Mouse (Mus musculus) midbrain, embryonic 14.5 days (tissue): ENCODE results near the gene Fbxo33. TPM values are rescaled to one million over a fixed set of nuclear protein-coding genes. Genes with fewer than 3 reads are reported as not detected.

Source experiments
- ATAC-seq: fragments of 200-750 bp; cut with Nextera tagmentation; 2 replicates; pipeline ENCODE4 v1.8.0; 2017; ENCODE audit warnings: moderate number of reproducible peaks, moderate library complexity; ENCODE audit not compliant: low FRiP score, low TSS enrichment
- DNase-seq: peaks from one replicate; pipeline ENCODE4 v3.0.0-alpha.2; 2015
- H3K27ac ChIP-seq: fragments of 300-500 bp; sonication (generic); replicated peaks from 2 replicates; pipeline ENCODE4 v1.5.1; 2014; ENCODE audit warnings: mild to moderate bottlenecking, low read depth, low read length, moderate library complexity
- H3K27me3 ChIP-seq: fragments of 300-500 bp; sonication (generic); 2 replicates; pipeline ENCODE4 v1.6.1; 2014; ENCODE audit warnings: low read length, control low read depth, mixed read lengths; ENCODE audit not compliant: control insufficient read depth, insufficient read depth
- H3K36me3 ChIP-seq: fragments of 300-500 bp; sonication (generic); 2 replicates; pipeline ENCODE4 v1.6.1; 2014; ENCODE audit warnings: low read length, control low read depth; ENCODE audit not compliant: control insufficient read depth, insufficient read depth
- H3K4me1 ChIP-seq: fragments of 300-500 bp; sonication (generic); 2 replicates; pipeline ENCODE4 v1.6.1; 2014; ENCODE audit warnings: mild to moderate bottlenecking, antibody characterized with exemption, low read length, control low read depth; ENCODE audit not compliant: control insufficient read depth, insufficient read depth
- H3K4me2 ChIP-seq: fragments of 300-500 bp; sonication (generic); 2 replicates; pipeline ENCODE4 v1.6.1; 2014; ENCODE audit warnings: mild to moderate bottlenecking, low read length, moderate library complexity
- H3K4me3 ChIP-seq: fragments of 300-500 bp; sonication (generic); replicated peaks from 2 replicates; pipeline ENCODE4 v1.5.1; 2014; ENCODE audit warnings: low read depth, low read length
- H3K9ac ChIP-seq: fragments of 300-500 bp; sonication (generic); replicated peaks from 2 replicates; pipeline ENCODE4 v1.6.1; 2014; ENCODE audit warnings: mild to moderate bottlenecking, low read length, moderate library complexity
- H3K9me3 ChIP-seq: fragments of 300-500 bp; sonication (generic); 2 replicates; pipeline ENCODE4 v1.6.1; 2016; ENCODE audit warnings: low read length, control low read depth, mixed read lengths; ENCODE audit not compliant: control insufficient read depth
- whole genome bisulfite sequencing: fragments of 180-500 bp; shearing (Covaris S2); extraction: QIAGEN DNeasy Blood & Tissue Kit; methylation state at CpG from one replicate; pipeline ENCODE4 v1.1.7; 2014; 5-methylcytosine and 5-hydroxymethylcytosine counted together
- polyA plus RNA-seq: library from polyadenylated mRNA; unstranded; fragments of >200 nt; fragmentation: Nextera tagmentation; extraction: Ambion mirVana; gene quantifications from 2 replicates; pipeline ENCODE4 v1.2.1, GENCODE M21; 2014

Gene Fbxo33
- polyA plus RNA-seq: 11.4 and 13.7 TPM in 2 replicates

- ATAC-seq (peak; percentile 97), DNase-seq (peak; percentile 99)
- peak within 1 kb of the TSS; percentile 97 for H3K27ac ChIP-seq
- H3K4me3 ChIP-seq: peak within 1 kb of the TSS; percentile 93
- H3K9ac ChIP-seq: peak within 1 kb of the TSS; percentile 89
- peaks cover 22% of the 10 kb centered on the region for H3K4me1 ChIP-seq
- H3K9me3 ChIP-seq: no peaks in the 10 kb centered on the region
- under 1% methylated on average over 108 of the region's 109 CpGs for WGBS
- peak within 1 kb of the TSS; percentile 77 for H3K4me2 ChIP-seq
- H3K27me3 ChIP-seq: no peaks in the 10 kb centered on the region
- no peaks in the 10 kb centered on the region for H3K36me3 ChIP-seq
Observed at GRCm38 (mm10) chr12:59219325-59220225, at the start of gene Fbxo33. Fbxo33 (minus strand) TSS chr12:59219725.

- DNase-seq (no peak), ATAC-seq (peak; percentile 37; the same call in 1 of the 2 replicates)
- Histone ChIP-seq H3K36me3 (no peaks in the 10 kb centered on the region), H3K4me3 (no peak overlapping the region; the same call in 1 of the 2 replicates), H3K4me2 (peak overlapping the region; percentile 32), H3K4me1 (peaks cover 5% of the 10 kb centered on the region; the same call in 1 of the 2 replicates), H3K9me3 (no peaks in the 10 kb centered on the region), H3K27me3 (no peaks in the 10 kb centered on the region), H3K27ac (peak overlapping the region; percentile 60), H3K9ac (no peak overlapping the region)
- 47% methylated on average over 4 of the region's 4 CpGs for WGBS
Observed at GRCm38 (mm10) chr12:59265942-59266231, 46.4 kb upstream of the Fbxo33 start.

GRCm38 (mm10) chr12:59265207-59265941, 45.8 kb upstream of the Fbxo33 start:
- Histone ChIP-seq H3K4me1 (peaks cover 9% of the 10 kb centered on the region; the same call in 1 of the 2 replicates), H3K27me3 (no peaks in the 10 kb centered on the region), H3K36me3 (no peaks in the 10 kb centered on the region), H3K9ac (no peak overlapping the region), H3K9me3 (no peaks in the 10 kb centered on the region), H3K4me2 (peak overlapping the region; percentile 32), H3K4me3 (no peak overlapping the region; the same call in 1 of the 2 replicates), H3K27ac (peak overlapping the region; percentile 60)
- ATAC-seq (peak; percentile 66; the same call in 1 of the 2 replicates), DNase-seq (peak; percentile 91)
- 29% methylated on average over 15 of the region's 15 CpGs for WGBS

DNA sequence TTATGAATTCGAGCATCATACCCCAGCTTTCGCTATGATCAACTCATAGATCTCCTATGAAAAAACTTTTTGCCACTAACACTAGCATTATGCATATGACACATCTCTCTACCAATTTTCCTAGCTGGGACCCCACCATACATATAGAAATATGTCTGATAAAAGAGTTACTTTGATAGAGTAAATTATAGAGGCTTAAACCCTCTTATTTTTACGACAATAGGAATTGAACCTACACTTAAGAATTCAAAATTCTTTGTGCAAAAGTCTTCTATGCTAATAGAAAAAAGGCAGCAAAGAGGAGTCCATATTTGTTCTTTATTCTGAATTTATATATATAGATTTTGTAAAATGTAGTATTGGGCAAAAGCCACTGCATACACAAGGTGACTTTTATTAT, 43.3 kb upstream of the Fbxo33 start:
- Histone ChIP-seq H3K27ac (no peak overlapping the region), H3K27me3 (no peaks in the 10 kb centered on the region), H3K4me2 (no peak overlapping the region), H3K36me3 (no peaks in the 10 kb centered on the region), H3K4me3 (no peak overlapping the region), H3K4me1 (peaks cover 20% of the 10 kb centered on the region; the same call in 1 of the 2 replicates), H3K9ac (no peak overlapping the region), H3K9me3 (no peaks in the 10 kb centered on the region)
- WGBS: 87% methylated on average over 3 of the region's 3 CpGs
- ATAC-seq: no peak
- no peak for DNase-seq

DNA sequence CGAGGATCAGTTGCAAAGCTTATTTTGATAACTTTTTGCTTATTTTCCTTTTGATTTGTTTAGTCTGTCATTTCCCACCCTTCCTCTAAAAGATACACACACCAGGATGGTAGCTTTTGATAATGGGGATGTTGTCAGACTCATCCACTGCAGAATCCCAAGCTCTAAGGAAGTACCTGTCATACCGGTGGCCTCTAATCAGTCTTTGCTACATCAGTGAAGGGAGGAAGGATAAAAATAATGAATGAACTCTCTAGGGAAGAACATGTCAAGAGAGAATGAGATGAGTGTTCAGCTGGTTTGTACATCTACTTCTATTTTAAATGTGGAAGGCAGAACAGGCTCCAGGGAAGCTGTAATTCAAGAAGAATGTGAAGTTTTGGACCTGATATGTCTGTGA, 41.3 kb upstream of the Fbxo33 start:
- peak; percentile 20 for DNase-seq
- H3K27ac ChIP-seq: peak overlapping the region; percentile 75

GRCm38 (mm10) chr12:59260362-59260761, 40.8 kb upstream of the Fbxo33 start:
- no peaks in the 10 kb centered on the region for H3K36me3 ChIP-seq
- DNase-seq: peak; percentile 85
- H3K4me1 ChIP-seq: peaks cover 20% of the 10 kb centered on the region; the same call in 1 of the 2 replicates
- no peaks in the 10 kb centered on the region for H3K27me3 ChIP-seq
- H3K9ac ChIP-seq: no peak overlapping the region
- H3K9me3 ChIP-seq: no peaks in the 10 kb centered on the region
- peak; percentile 73 for ATAC-seq
- no peak overlapping the region for H3K4me3 ChIP-seq
- 0 out of 2 replicates have a peak overlapping the region, but pooled peaks have one; percentile 11 for H3K4me2 ChIP-seq
- peak overlapping the region; percentile 75 for H3K27ac ChIP-seq

More for the DNA sequence above, 41.3 kb upstream of the Fbxo33 start:
- H3K27me3 ChIP-seq: no peaks in the 10 kb centered on the region
- 57% methylated on average over 2 of the region's 2 CpGs for WGBS
- H3K9ac ChIP-seq: no peak overlapping the region
- no peak for ATAC-seq
- no peaks in the 10 kb centered on the region for H3K9me3 ChIP-seq
- H3K4me1 ChIP-seq: peaks cover 20% of the 10 kb centered on the region; the same call in 1 of the 2 replicates
- H3K4me2 ChIP-seq: no peak overlapping the region
- H3K4me3 ChIP-seq: no peak overlapping the region
- H3K36me3 ChIP-seq: no peaks in the 10 kb centered on the region

DNA sequence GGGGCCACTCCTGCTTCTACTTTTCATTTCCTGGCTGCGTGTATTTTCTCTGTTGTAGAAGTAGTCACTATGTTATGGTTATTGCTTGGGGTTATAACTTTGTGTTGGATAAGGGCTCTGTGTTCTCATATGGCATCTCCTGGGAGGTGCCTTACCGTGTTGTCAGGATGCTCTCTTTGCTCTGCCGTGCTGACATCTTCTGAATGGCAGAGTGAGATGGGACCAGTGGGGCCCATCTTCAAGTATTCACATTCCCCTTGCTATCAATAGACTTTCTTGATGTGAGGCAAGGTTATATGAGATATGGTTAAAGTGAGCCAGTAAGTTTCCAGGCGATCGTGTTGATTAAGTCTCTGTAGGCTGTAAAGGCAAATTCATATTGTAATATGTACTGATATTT, 39.5 kb upstream of the Fbxo33 start:
- no peak overlapping the region for H3K27ac ChIP-seq
- ATAC-seq (no peak), DNase-seq (no peak)
- H3K9ac ChIP-seq: no peak overlapping the region
- H3K4me2 ChIP-seq: no peak overlapping the region
- H3K4me3 ChIP-seq: no peak overlapping the region
- no peaks in the 10 kb centered on the region for H3K9me3 ChIP-seq
- peaks cover 20% of the 10 kb centered on the region; the same call in 1 of the 2 replicates for H3K4me1 ChIP-seq
- no peaks in the 10 kb centered on the region for H3K27me3 ChIP-seq
- 84% methylated on average over 5 of the region's 5 CpGs for WGBS
- H3K36me3 ChIP-seq: no peaks in the 10 kb centered on the region

GRCm38 (mm10) chr12:59250259-59250827, 30.8 kb upstream of the Fbxo33 start:
- Histone ChIP-seq H3K27ac (no peak overlapping the region), H3K36me3 (no peaks in the 10 kb centered on the region), H3K4me3 (no peak overlapping the region), H3K27me3 (no peaks in the 10 kb centered on the region), H3K9me3 (no peaks in the 10 kb centered on the region), H3K4me2 (no peak overlapping the region), H3K9ac (no peak overlapping the region), H3K4me1 (no peaks in the 10 kb centered on the region)
- 86% methylated on average over 2 of the region's 2 CpGs for WGBS
- ATAC-seq: no peak
- no peak for DNase-seq
